Mouse (Mus musculus): Measurements from ENCODE around the gene Arid4a. TPM values are rescaled to one million over a fixed set of nuclear protein-coding genes. Genes with fewer than 3 reads are reported as not detected.

Gene Arid4a
- polyA plus RNA-seq, 1 experiment from 2014 or later, result 44.7 TPM

DNA sequence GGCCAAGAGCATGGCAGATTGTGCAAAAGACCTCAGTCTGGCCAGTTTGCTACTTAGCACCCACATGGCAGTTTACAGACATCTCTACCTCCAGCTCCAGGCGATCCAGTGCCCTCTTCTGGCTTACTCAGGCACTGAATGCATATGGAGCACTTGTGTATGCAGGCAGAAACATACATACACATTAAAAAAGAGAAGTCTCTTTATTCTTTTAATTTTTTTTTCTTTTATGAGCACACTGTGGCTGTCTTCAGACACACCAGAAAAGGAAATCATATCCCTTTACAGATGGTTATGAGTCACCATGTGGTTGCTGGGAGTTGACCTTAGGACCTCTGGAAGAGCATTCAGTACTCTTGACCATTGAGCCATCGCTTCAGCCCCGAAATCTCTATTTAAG lies 35.3 kb downstream of the Arid4a start:
- WGBS, result 79% methylated on average over 3 of the region's 3 CpGs
- no peak overlapping the region for H3K27ac ChIP-seq (replicated peaks; ENCODE audit: low read depth, low read length)

DNA sequence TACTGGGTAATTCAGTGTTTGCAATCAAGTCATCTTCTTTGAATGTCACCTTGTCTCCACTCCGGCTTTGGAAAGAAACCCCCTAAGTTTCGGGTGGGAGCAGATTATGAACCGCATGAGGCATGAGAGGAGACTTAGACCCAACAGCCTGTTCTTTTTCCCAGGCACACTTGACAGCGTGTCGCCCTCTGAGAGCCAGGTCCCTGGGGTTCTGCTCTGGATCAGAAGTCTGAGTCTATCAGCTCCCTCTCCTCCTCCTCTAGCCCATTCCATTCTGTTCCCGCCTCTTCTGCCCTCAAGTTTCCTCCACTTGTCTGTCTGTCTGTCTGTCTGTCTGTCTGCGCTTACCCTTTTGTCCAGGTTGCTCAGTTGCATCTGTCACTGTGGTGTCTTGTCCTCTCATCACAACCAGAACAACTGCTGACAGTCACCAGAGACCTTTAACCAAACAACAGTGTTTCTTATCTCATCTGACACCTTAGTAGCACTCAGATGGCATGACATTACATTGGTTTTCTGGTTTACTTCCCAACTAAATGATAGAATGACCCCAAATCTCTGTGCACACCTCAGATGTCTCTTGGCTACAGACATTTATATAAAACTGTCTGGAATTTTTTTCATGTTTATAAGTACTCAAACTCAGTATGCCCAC lies 36.7 kb downstream of the Arid4a start:
- H3K9me3 ChIP-seq (ENCODE audit: control insufficient read depth, low read length), result no peaks in the 10 kb centered on the region
- H3K4me2 ChIP-seq (ENCODE audit: low read length), result no peak overlapping the region
- no peak overlapping the region for H3K27ac ChIP-seq (replicated peaks; ENCODE audit: low read depth, low read length)
- WGBS, result 94% methylated on average over 7 of the region's 7 CpGs
- no peak overlapping the region for H3K4me3 ChIP-seq (replicated peaks; ENCODE audit: low read depth, low read length)
- DNase-seq (no peak), ATAC-seq (ENCODE audit: low FRiP score, low TSS enrichment) (no peak)
- H3K36me3 ChIP-seq (ENCODE audit: control insufficient read depth, insufficient read depth, low read length), result peaks cover 7% of the 10 kb centered on the region; the same call in 1 of the 2 replicates
- H3K27me3 ChIP-seq (ENCODE audit: control insufficient read depth, insufficient read depth, low read length), result no peaks in the 10 kb centered on the region
- H3K4me1 ChIP-seq (ENCODE audit: control insufficient read depth, insufficient read depth, low read length), result peaks cover 20% of the 10 kb centered on the region
- no peak overlapping the region for H3K9ac ChIP-seq (replicated peaks; ENCODE audit: low read length)

More for the DNA sequence above, 35.3 kb downstream of the Arid4a start:
- Histone ChIP-seq H3K4me1 (ENCODE audit: control insufficient read depth, insufficient read depth, low read length) (peaks cover 22% of the 10 kb centered on the region), H3K36me3 (ENCODE audit: control insufficient read depth, insufficient read depth, low read length) (peaks cover 6% of the 10 kb centered on the region; the same call in 1 of the 2 replicates), H3K27me3 (ENCODE audit: control insufficient read depth, insufficient read depth, low read length) (no peaks in the 10 kb centered on the region), H3K9ac (replicated peaks; ENCODE audit: low read length) (no peak overlapping the region), H3K4me3 (replicated peaks; ENCODE audit: low read depth, low read length) (no peak overlapping the region), H3K9me3 (ENCODE audit: control insufficient read depth, low read length) (no peaks in the 10 kb centered on the region), H3K4me2 (ENCODE audit: low read length) (peak overlapping the region; percentile 33)
- peak; percentile 50 for DNase-seq
- ATAC-seq (ENCODE audit: low FRiP score, low TSS enrichment), result no peak

DNA sequence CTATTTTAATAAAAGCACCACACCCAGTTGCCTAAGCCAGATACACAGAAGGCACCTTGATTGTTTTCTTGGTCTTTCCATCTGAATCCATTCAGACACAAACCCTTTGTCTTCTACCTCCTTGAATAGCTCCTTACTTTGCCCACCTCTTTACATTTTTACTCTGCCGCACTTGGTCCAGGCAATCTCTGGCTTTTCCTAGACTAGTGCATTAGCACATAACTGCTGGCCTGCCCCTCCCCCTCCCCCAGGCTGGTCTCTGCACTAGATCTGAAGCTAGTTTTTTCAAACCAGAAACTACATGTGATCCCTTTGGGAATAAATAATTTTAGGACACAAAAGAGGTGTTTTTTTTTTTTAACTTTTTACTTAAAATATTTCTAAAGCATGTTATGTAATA lies 37.2 kb downstream of the Arid4a start:
- Histone ChIP-seq H3K4me1 (ENCODE audit: control insufficient read depth, insufficient read depth, low read length) (peaks cover 17% of the 10 kb centered on the region), H3K9me3 (ENCODE audit: control insufficient read depth, low read length) (no peaks in the 10 kb centered on the region), H3K4me3 (replicated peaks; ENCODE audit: low read depth, low read length) (no peak overlapping the region), H3K9ac (replicated peaks; ENCODE audit: low read length) (no peak overlapping the region), H3K36me3 (ENCODE audit: control insufficient read depth, insufficient read depth, low read length) (peaks cover 7% of the 10 kb centered on the region; the same call in 1 of the 2 replicates), H3K27me3 (ENCODE audit: control insufficient read depth, insufficient read depth, low read length) (no peaks in the 10 kb centered on the region), H3K4me2 (ENCODE audit: low read length) (no peak overlapping the region), H3K27ac (replicated peaks; ENCODE audit: low read depth, low read length) (no peak overlapping the region)
- DNase-seq (peak; percentile 28), ATAC-seq (ENCODE audit: low FRiP score, low TSS enrichment) (no peak)
- 72% methylated on average over 1 of the region's 1 CpGs for WGBS

GRCm38 (mm10) chr12:71053486-71053885 lies 37.7 kb downstream of the Arid4a start:
- no peaks in the 10 kb centered on the region for H3K27me3 ChIP-seq (ENCODE audit: control insufficient read depth, insufficient read depth, low read length)
- DNase-seq (no peak), ATAC-seq (ENCODE audit: low FRiP score, low TSS enrichment) (no peak)
- H3K4me3 ChIP-seq (replicated peaks; ENCODE audit: low read depth, low read length), result no peak overlapping the region
- no peak overlapping the region for H3K4me2 ChIP-seq (ENCODE audit: low read length)
- 93% methylated on average over 1 of the region's 1 CpGs for WGBS
- no peaks in the 10 kb centered on the region for H3K9me3 ChIP-seq (ENCODE audit: control insufficient read depth, low read length)
- H3K36me3 ChIP-seq (ENCODE audit: control insufficient read depth, insufficient read depth, low read length), result peaks cover 7% of the 10 kb centered on the region; the same call in 1 of the 2 replicates
- H3K9ac ChIP-seq (replicated peaks; ENCODE audit: low read length), result no peak overlapping the region
- H3K4me1 ChIP-seq (ENCODE audit: control insufficient read depth, insufficient read depth, low read length), result peaks cover 17% of the 10 kb centered on the region
- no peak overlapping the region for H3K27ac ChIP-seq (replicated peaks; ENCODE audit: low read depth, low read length)

- Histone ChIP-seq H3K36me3 (ENCODE audit: control insufficient read depth, insufficient read depth, low read length) (peaks cover 9% of the 10 kb centered on the region), H3K9ac (replicated peaks; ENCODE audit: low read length) (no peak overlapping the region), H3K4me1 (ENCODE audit: control insufficient read depth, insufficient read depth, low read length) (0 out of 2 replicates have a peak, but pooled peaks cover 5% of the 10 kb centered on the region), H3K4me3 (replicated peaks; ENCODE audit: low read depth, low read length) (no peak overlapping the region), H3K4me2 (ENCODE audit: low read length) (no peak overlapping the region), H3K27me3 (ENCODE audit: control insufficient read depth, insufficient read depth, low read length) (no peaks in the 10 kb centered on the region), H3K9me3 (ENCODE audit: control insufficient read depth, low read length) (no peaks in the 10 kb centered on the region), H3K27ac (replicated peaks; ENCODE audit: low read depth, low read length) (no peak overlapping the region)
- no peak for DNase-seq
- no peak for ATAC-seq (ENCODE audit: low FRiP score, low TSS enrichment)
- WGBS, result 91% methylated on average over 3 of the region's 3 CpGs
These were observed 39.7 kb downstream of the Arid4a start for GRCm38 (mm10) chr12:71055537-71055936.

DNA sequence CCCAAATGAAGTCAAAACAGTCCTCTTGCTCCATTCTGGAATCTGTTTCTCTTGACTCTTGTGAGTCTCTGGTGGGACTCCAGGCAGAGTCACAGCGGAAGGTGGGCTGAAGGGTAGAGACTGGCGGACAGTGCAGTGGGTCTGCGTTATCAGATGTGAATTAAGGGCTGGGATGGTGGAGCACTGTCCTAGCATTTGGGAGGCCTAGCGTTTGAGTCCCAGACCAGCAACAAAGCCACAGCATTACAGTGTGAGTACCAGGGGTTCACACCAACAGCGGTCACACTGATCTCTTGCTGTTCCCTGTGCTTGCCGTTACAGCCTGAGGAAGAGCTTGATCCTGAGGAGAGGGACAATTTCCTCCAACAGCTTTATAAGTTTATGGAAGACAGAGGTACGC lies 44.0 kb downstream of the Arid4a start:
- H3K4me2 ChIP-seq (ENCODE audit: low read length), result no peak overlapping the region
- H3K36me3 ChIP-seq (ENCODE audit: control insufficient read depth, insufficient read depth, low read length), result peaks cover 45% of the 10 kb centered on the region
- H3K9me3 ChIP-seq (ENCODE audit: control insufficient read depth, low read length), result no peaks in the 10 kb centered on the region
- H3K4me1 ChIP-seq (ENCODE audit: control insufficient read depth, insufficient read depth, low read length), result no peaks in the 10 kb centered on the region
- WGBS, result 95% methylated on average over 7 of the region's 7 CpGs
- H3K27me3 ChIP-seq (ENCODE audit: control insufficient read depth, insufficient read depth, low read length), result no peaks in the 10 kb centered on the region
- H3K27ac ChIP-seq (replicated peaks; ENCODE audit: low read depth, low read length), result no peak overlapping the region
- no peak overlapping the region for H3K9ac ChIP-seq (replicated peaks; ENCODE audit: low read length)
- ATAC-seq (ENCODE audit: low FRiP score, low TSS enrichment) (no peak), DNase-seq (no peak)
- H3K4me3 ChIP-seq (replicated peaks; ENCODE audit: low read depth, low read length), result no peak overlapping the region

- WGBS, result 94% methylated on average over 17 of the region's 17 CpGs
- Histone ChIP-seq H3K4me1 (ENCODE audit: control insufficient read depth, insufficient read depth, low read length) (no peaks in the 10 kb centered on the region), H3K27me3 (ENCODE audit: control insufficient read depth, insufficient read depth, low read length) (no peaks in the 10 kb centered on the region), H3K9ac (replicated peaks; ENCODE audit: low read length) (no peak overlapping the region), H3K9me3 (ENCODE audit: control insufficient read depth, low read length) (no peaks in the 10 kb centered on the region), H3K36me3 (ENCODE audit: control insufficient read depth, insufficient read depth, low read length) (peaks cover 88% of the 10 kb centered on the region), H3K4me3 (replicated peaks; ENCODE audit: low read depth, low read length) (no peak overlapping the region), H3K4me2 (ENCODE audit: low read length) (no peak overlapping the region), H3K27ac (replicated peaks; ENCODE audit: low read depth, low read length) (no peak overlapping the region)
- no peak for ATAC-seq (ENCODE audit: low FRiP score, low TSS enrichment)
- no peak for DNase-seq
These were observed 54.1 kb downstream of the Arid4a start for GRCm38 (mm10) chr12:71069846-71070245.

DNA sequence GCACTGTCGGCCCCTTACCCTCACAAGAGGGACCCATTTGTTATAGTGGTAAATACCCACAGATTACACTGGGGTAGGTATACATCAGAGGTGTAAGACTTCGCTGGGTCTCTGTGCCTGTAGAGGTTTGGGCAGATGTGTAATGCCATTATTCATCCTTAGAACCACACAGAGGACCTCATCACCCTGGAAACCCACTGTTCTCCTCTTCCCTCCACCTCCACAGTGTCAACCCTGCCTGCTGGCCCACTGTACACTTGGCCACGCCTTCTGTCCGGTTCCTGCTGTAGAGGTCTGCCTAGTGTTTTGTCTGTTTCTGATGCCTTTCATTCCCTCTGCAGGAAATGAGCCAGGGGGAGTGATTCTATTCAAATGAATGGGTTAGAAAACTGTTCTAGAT lies 56.3 kb downstream of the Arid4a start:
- H3K4me1 ChIP-seq (ENCODE audit: control insufficient read depth, insufficient read depth, low read length), result no peaks in the 10 kb centered on the region
- no peak overlapping the region for H3K27ac ChIP-seq (replicated peaks; ENCODE audit: low read depth, low read length)
- DNase-seq (no peak), ATAC-seq (ENCODE audit: low FRiP score, low TSS enrichment) (no peak)
- no peaks in the 10 kb centered on the region for H3K9me3 ChIP-seq (ENCODE audit: control insufficient read depth, low read length)
- no peaks in the 10 kb centered on the region for H3K27me3 ChIP-seq (ENCODE audit: control insufficient read depth, insufficient read depth, low read length)
- H3K36me3 ChIP-seq (ENCODE audit: control insufficient read depth, insufficient read depth, low read length), result peaks cover 92% of the 10 kb centered on the region
- no peak overlapping the region for H3K9ac ChIP-seq (replicated peaks; ENCODE audit: low read length)
- 95% methylated on average over 4 of the region's 4 CpGs for WGBS
- no peak overlapping the region for H3K4me3 ChIP-seq (replicated peaks; ENCODE audit: low read depth, low read length)
- H3K4me2 ChIP-seq (ENCODE audit: low read length), result no peak overlapping the region

- DNase-seq (peak; percentile 70), ATAC-seq (ENCODE audit: low FRiP score, low TSS enrichment) (no peak)
- Histone ChIP-seq H3K4me2 (ENCODE audit: low read length) (no peak overlapping the region), H3K4me3 (replicated peaks; ENCODE audit: low read depth, low read length) (no peak overlapping the region), H3K36me3 (ENCODE audit: control insufficient read depth, insufficient read depth, low read length) (peaks cover 80% of the 10 kb centered on the region), H3K27ac (replicated peaks; ENCODE audit: low read depth, low read length) (no peak overlapping the region), H3K4me1 (ENCODE audit: control insufficient read depth, insufficient read depth, low read length) (no peaks in the 10 kb centered on the region), H3K27me3 (ENCODE audit: control insufficient read depth, insufficient read depth, low read length) (no peaks in the 10 kb centered on the region), H3K9ac (replicated peaks; ENCODE audit: low read length) (no peak overlapping the region), H3K9me3 (ENCODE audit: control insufficient read depth, low read length) (no peaks in the 10 kb centered on the region)
- WGBS, result 62% methylated on average over 12 of the region's 12 CpGs
These were observed 57.4 kb downstream of the Arid4a start for GRCm38 (mm10) chr12:71073113-71073730.
